8 mouse cellular contexts compared by ENCODE assay signal in the genomic region with DNA sequence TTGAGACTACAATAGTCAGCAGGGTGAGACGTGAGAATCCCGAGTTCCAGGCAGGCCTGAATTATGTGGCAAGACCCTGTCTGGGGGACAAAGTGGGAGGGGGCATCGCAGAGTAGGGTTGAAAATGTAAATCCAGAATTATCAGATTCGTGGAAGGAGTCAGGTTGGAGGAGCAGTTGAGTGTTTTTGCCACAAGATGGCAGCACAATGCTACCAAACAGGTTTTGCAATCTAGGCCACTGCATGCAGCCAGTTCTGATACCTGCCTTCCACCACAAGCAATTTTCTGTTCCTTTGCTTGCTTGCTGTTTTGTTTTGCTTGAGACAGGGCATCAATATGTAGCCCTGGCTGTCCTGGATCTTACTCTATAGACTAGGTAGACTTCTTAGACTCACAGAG. TPM values are rescaled to one million over a fixed set of nuclear protein-coding genes. Genes with fewer than 3 reads are reported as not detected.
DNase-seq lines count a peak whose midpoint lies in the region; TF ChIP-seq lines count a peak whose summit lies in the region.

No protein-coding gene starts in this region.

- no peaks in the 10 kb centered on the region for H3K27me3 ChIP-seq in embryonic facial prominence, embryonic 10.5 days (replicated peaks; ENCODE audit: low read depth, poor library complexity, severe bottlenecking)

- intact Hi-C loops in heart, postnatal 36 days (cut with DNase I): loop anchor here (1.0 to 5.0 kb wide), 2 partner anchors 24 to 36 kb away; no protein-coding TSS in a partner anchor

- H3K9me3 ChIP-seq in ES-E14 (ENCODE audit: control insufficient read depth, insufficient read depth, low read depth, low read length): no peaks in the 10 kb centered on the region
- H3K9me3 ChIP-seq in embryonic facial prominence, embryonic 10.5 days: no peaks in the 10 kb centered on the region

- peaks cover 4 to 18% of the 10 kb centered on the region in 2 experiments; a peak in 3 of 4 replicates for H3K4me1 ChIP-seq in ES-E14 (ENCODE audit: control insufficient read depth in 2 of 2, insufficient read depth in 2 of 2, low read length in 2 of 2, poor library complexity in 1 of 2)
- peaks cover 12% of the 10 kb centered on the region for H3K4me1 ChIP-seq in embryonic facial prominence, embryonic 10.5 days

- H3K27ac ChIP-seq in ES-E14 (ENCODE audit: insufficient read depth, low read depth, low read length, poor library complexity, severe bottlenecking): no peak overlapping the region
- H3K27ac ChIP-seq in embryonic facial prominence, embryonic 10.5 days (replicated peaks): no peak overlapping the region

- in situ Hi-C loops in ES-E14 (cut with MboI; ENCODE audit: low sequenced_read_pairs in 2 of 2, unreplicated experiment in 2 of 2): no loop called here

- H3K4me3 ChIP-seq in ES-E14 (ENCODE audit: insufficient read depth in 1 of 2, low read depth in 1 of 2, low read length in 2 of 2, poor library complexity in 1 of 2, severe bottlenecking in 1 of 2): no peak overlapping the region
- H3K4me3 ChIP-seq in embryonic facial prominence, embryonic 10.5 days: no peak overlapping the region

- 6% methylated on average over 4 of the region's 4 CpGs for WGBS in embryonic facial prominence, embryonic 10.5 days

- no peak for DNase-seq in ES-E14 (ENCODE audit: low read depth, low spot score)
- DNase-seq in adrenal gland, postnatal 14 days: peak; percentile 83
- DNase-seq in embryonic facial prominence, embryonic 10.5 days (ENCODE audit: low spot score): peak; percentile 73
- peak; percentile 76 to 80 for DNase-seq in heart, postnatal 36 days
- peak; percentile 77 for DNase-seq in layer of hippocampus, adult 9-10 months (ENCODE audit: low spot score)
- DNase-seq in lung, postnatal 25 days (ENCODE audit: low spot score): peak; percentile 79
- peak; percentile 68 for DNase-seq in right cerebral cortex, adult 18-20 months
- peak; percentile 61 to 67 for DNase-seq in urinary bladder, postnatal 36 days (ENCODE audit: low spot score in 2 of 2)

- H3K36me3 ChIP-seq in ES-E14 (ENCODE audit: control insufficient read depth, insufficient read depth, low read length, poor library complexity, severe bottlenecking): peaks cover 8% of the 10 kb centered on the region
- peaks cover 47% of the 10 kb centered on the region for H3K36me3 ChIP-seq in embryonic facial prominence, embryonic 10.5 days (replicated peaks)

- H3K9ac ChIP-seq in ES-E14 (ENCODE audit: insufficient read depth, low read depth, low read length, poor library complexity, severe bottlenecking): no peak overlapping the region

TF ChIP-seq in ES-E14, 5 proteins besides CTCF, POLR2A, EP300 and RAD21:
- TF ChIP-seq ZNF384 (IDR thresholded peaks at IDR 0.05; ENCODE audit: low read depth, low read length): no peak
- no peak for TF ChIP-seq MAFK (IDR thresholded peaks at IDR 0.05; ENCODE audit: insufficient read depth, low read depth, low read length)
- TF ChIP-seq HCFC1 (IDR thresholded peaks at IDR 0.05; ENCODE audit: borderline replicate concordance, insufficient read depth, low read length): no peak
- TF ChIP-seq ZC3H11A (IDR thresholded peaks at IDR 0.05; ENCODE audit: borderline replicate concordance, low read depth, low read length): peak; percentile 92; the same call in 1 of the 2 replicates

RNA-seq across cellular contexts. Expression of a gene that starts 2.6 kb away (rescaled TPM):
- 54.8 and 57.8 TPM in 2 replicates for total RNA-seq in ES-E14 (2012; rRNA removed)
- total RNA-seq in adrenal gland, postnatal 14 days (2021): 1,359 and 1,375 TPM in 2 replicates
- 2.5 and 4.2 TPM in 2 replicates for polyA plus RNA-seq in embryonic facial prominence, embryonic 10.5 days (2016; fragmentation: Nextera tagmentation; extraction: Ambion mirVana)
- 1,000 to 10,000 TPM; 2,810 to 3,153 TPM for total RNA-seq in heart, postnatal 36 days (2021)

RNA-seq across cellular contexts. Expression of a gene that starts 11.8 kb away (rescaled TPM):
- 35.0 and 37.9 TPM in 2 replicates for total RNA-seq in ES-E14 (2012; rRNA removed)
- total RNA-seq in adrenal gland, postnatal 14 days (2021): 57.8 and 63.1 TPM in 2 replicates
- polyA plus RNA-seq in embryonic facial prominence, embryonic 10.5 days (2016; fragmentation: Nextera tagmentation; extraction: Ambion mirVana): 19.9 and 20.1 TPM in 2 replicates
- total RNA-seq in heart, postnatal 36 days (2021): 10 to 100 TPM; 26.3 to 30.3 TPM

RNA-seq across cellular contexts. Expression of a gene that starts 17.3 kb away (rescaled TPM):
- total RNA-seq in ES-E14 (2012; rRNA removed): 160 and 164 TPM in 2 replicates
- 526 and 534 TPM in 2 replicates for total RNA-seq in adrenal gland, postnatal 14 days (2021)
- polyA plus RNA-seq in embryonic facial prominence, embryonic 10.5 days (2016; fragmentation: Nextera tagmentation; extraction: Ambion mirVana): 54.8 and 61.9 TPM in 2 replicates
- 100 to 1,000 TPM; 289 to 298 TPM for total RNA-seq in heart, postnatal 36 days (2021)

RNA-seq across cellular contexts. Expression of a gene that starts 50.4 kb away (rescaled TPM):
- total RNA-seq in ES-E14 (2012; rRNA removed): 209 and 309 TPM in 2 replicates
- 95.5 and 99.4 TPM in 2 replicates for total RNA-seq in adrenal gland, postnatal 14 days (2021)
- polyA plus RNA-seq in embryonic facial prominence, embryonic 10.5 days (2016; fragmentation: Nextera tagmentation; extraction: Ambion mirVana): 174 and 177 TPM in 2 replicates
- 10 to 100 TPM; 52.3 to 59.5 TPM for total RNA-seq in heart, postnatal 36 days (2021)

RNA-seq across cellular contexts. Expression of a gene that starts 50.8 kb away (rescaled TPM):
- total RNA-seq in ES-E14 (2012; rRNA removed): 158 and 173 TPM in 2 replicates
- 67.7 and 75.4 TPM in 2 replicates for total RNA-seq in adrenal gland, postnatal 14 days (2021)
- polyA plus RNA-seq in embryonic facial prominence, embryonic 10.5 days (2016; fragmentation: Nextera tagmentation; extraction: Ambion mirVana): 270 and 275 TPM in 2 replicates
- 10 to 100 TPM; 58.8 to 61.7 TPM for total RNA-seq in heart, postnatal 36 days (2021)

Comparison
In these comparisons a context has a peak if more than half of its experiments do, and no peak if none do; other contexts are left out.
1. RNA of a gene that starts 2.6 kb away (total RNA-seq): 2,810 to 3,153 TPM in heart, postnatal 36 days and 1,359 to 1,375 TPM in adrenal gland, postnatal 14 days; 54.8 to 57.8 TPM in ES-E14; every median in the first group is over 10 times any median in the second.